Mouse (Mus musculus): ENCODE measurements around the gene Draxin. TPM values are rescaled to one million over a fixed set of nuclear protein-coding genes. Genes with fewer than 3 reads are reported as not detected.
"Not testable (repeated sequence)": the region's sequence is repeated elsewhere in the genome, so short reads cannot be mapped to it uniquely, and the experiment has no call there.

Draxin gene
- polyA plus RNA-seq, 1 experiment, result not detected

- Histone ChIP-seq H3K27me3 (ENCODE audit: control insufficient read depth) (peaks cover 2% of the 10 kb centered on the region; the same call in 1 of the 2 replicates), H3K9me3 (ENCODE audit: control insufficient read depth, low read length) (peaks cover 4% of the 10 kb centered on the region), H3K36me3 (ENCODE audit: control insufficient read depth) (no peaks in the 10 kb centered on the region), H3K4me3 (replicated peaks) (no peak overlapping the region), H3K4me1 (ENCODE audit: control insufficient read depth) (no peaks in the 10 kb centered on the region)
- TF ChIP-seq GATA1 (IDR thresholded peaks at IDR 0.05; ENCODE audit: low read length), result no peak
- no peak for TF ChIP-seq TAL1 (IDR thresholded peaks at IDR 0.05; ENCODE audit: low read length)
These were observed 8.4 kb downstream of the Draxin start for GRCm38 (mm10) chr4:148121982-148122693.

- H3K4me1 ChIP-seq (ENCODE audit: control insufficient read depth), result no peaks in the 10 kb centered on the region
- no peak overlapping the region for H3K4me3 ChIP-seq (replicated peaks)
- TF ChIP-seq GATA1 (IDR thresholded peaks at IDR 0.05; ENCODE audit: low read length) (no peak), TAL1 (IDR thresholded peaks at IDR 0.05; ENCODE audit: low read length) (no peak)
- no peaks in the 10 kb centered on the region for H3K27me3 ChIP-seq (ENCODE audit: control insufficient read depth)
- peaks cover 7% of the 10 kb centered on the region for H3K9me3 ChIP-seq (ENCODE audit: control insufficient read depth, low read length)
- H3K36me3 ChIP-seq (ENCODE audit: control insufficient read depth), result no peaks in the 10 kb centered on the region
These were observed 9.1 kb downstream of the Draxin start for GRCm38 (mm10) chr4:148121362-148121761.

GRCm38 (mm10) chr4:148120555-148120954 lies 9.9 kb downstream of the Draxin start:
- no peak for TF ChIP-seq TAL1 (IDR thresholded peaks at IDR 0.05; ENCODE audit: low read length)
- TF ChIP-seq GATA1 (IDR thresholded peaks at IDR 0.05; ENCODE audit: low read length), result no peak
- peaks cover 2% of the 10 kb centered on the region for H3K27me3 ChIP-seq (ENCODE audit: control insufficient read depth)
- H3K4me1 ChIP-seq (ENCODE audit: control insufficient read depth), result peaks cover 1% of the 10 kb centered on the region; the same call in 1 of the 2 replicates
- H3K9me3 ChIP-seq (ENCODE audit: control insufficient read depth, low read length), result peaks cover 7% of the 10 kb centered on the region
- H3K4me3 ChIP-seq (replicated peaks), result no peak overlapping the region
- no peaks in the 10 kb centered on the region for H3K36me3 ChIP-seq (ENCODE audit: control insufficient read depth)

- not testable (repeated sequence) for H3K9me3 ChIP-seq (ENCODE audit: control insufficient read depth, low read length); H3K4me1 ChIP-seq (ENCODE audit: control insufficient read depth); H3K36me3 ChIP-seq (ENCODE audit: control insufficient read depth); H3K27me3 ChIP-seq (ENCODE audit: control insufficient read depth); H3K4me3 ChIP-seq (replicated peaks)
These were observed 10.9 kb downstream of the Draxin start for GRCm38 (mm10) chr4:148119578-148119977.

GRCm38 (mm10) chr4:148117392-148117791 lies 13.1 kb downstream of the Draxin start:
- H3K4me1 ChIP-seq (ENCODE audit: control insufficient read depth), result peaks cover 3% of the 10 kb centered on the region; the same call in 1 of the 2 replicates
- TF ChIP-seq GATA1 (IDR thresholded peaks at IDR 0.05; ENCODE audit: low read length) (no peak), TAL1 (IDR thresholded peaks at IDR 0.05; ENCODE audit: low read length) (no peak)

GRCm38 (mm10) chr4:148116657-148117056 lies 13.8 kb downstream of the Draxin start:
- Histone ChIP-seq H3K4me1 (ENCODE audit: control insufficient read depth) (peaks cover 3% of the 10 kb centered on the region; the same call in 1 of the 2 replicates), H3K4me3 (replicated peaks) (no peak overlapping the region), H3K9me3 (ENCODE audit: control insufficient read depth, low read length) (peaks cover 7% of the 10 kb centered on the region), H3K36me3 (ENCODE audit: control insufficient read depth) (no peaks in the 10 kb centered on the region), H3K27me3 (ENCODE audit: control insufficient read depth) (peaks cover 7% of the 10 kb centered on the region)
- TF ChIP-seq GATA1 (IDR thresholded peaks at IDR 0.05; ENCODE audit: low read length) (no peak), TAL1 (IDR thresholded peaks at IDR 0.05; ENCODE audit: low read length) (no peak)

More at GRCm38 (mm10) chr4:148117392-148117791, 13.1 kb downstream of the Draxin start:
- no peak overlapping the region for H3K4me3 ChIP-seq (replicated peaks)
- peaks cover 7% of the 10 kb centered on the region for H3K27me3 ChIP-seq (ENCODE audit: control insufficient read depth)
- peaks cover 7% of the 10 kb centered on the region for H3K9me3 ChIP-seq (ENCODE audit: control insufficient read depth, low read length)
- H3K36me3 ChIP-seq (ENCODE audit: control insufficient read depth), result no peaks in the 10 kb centered on the region

- Histone ChIP-seq H3K9me3 (ENCODE audit: control insufficient read depth, low read length) (peaks cover 7% of the 10 kb centered on the region), H3K27me3 (ENCODE audit: control insufficient read depth) (peaks cover 7% of the 10 kb centered on the region), H3K4me1 (ENCODE audit: control insufficient read depth) (peaks cover 3% of the 10 kb centered on the region; the same call in 1 of the 2 replicates), H3K36me3 (ENCODE audit: control insufficient read depth) (no peaks in the 10 kb centered on the region), H3K4me3 (replicated peaks) (no peak overlapping the region)
- TF ChIP-seq TAL1 (IDR thresholded peaks at IDR 0.05; ENCODE audit: low read length) (no peak), GATA1 (IDR thresholded peaks at IDR 0.05; ENCODE audit: low read length) (no peak)
These were observed 15.0 kb downstream of the Draxin start for GRCm38 (mm10) chr4:148115467-148115866.

- Histone ChIP-seq H3K27me3 (ENCODE audit: control insufficient read depth) (peaks cover 7% of the 10 kb centered on the region), H3K36me3 (ENCODE audit: control insufficient read depth) (no peaks in the 10 kb centered on the region), H3K4me3 (replicated peaks) (no peak overlapping the region), H3K9me3 (ENCODE audit: control insufficient read depth, low read length) (peaks cover 7% of the 10 kb centered on the region), H3K4me1 (ENCODE audit: control insufficient read depth) (peaks cover 3% of the 10 kb centered on the region; the same call in 1 of the 2 replicates)
- TF ChIP-seq GATA1 (IDR thresholded peaks at IDR 0.05; ENCODE audit: low read length) (no peak), TAL1 (IDR thresholded peaks at IDR 0.05; ENCODE audit: low read length) (no peak)
These were observed 15.6 kb downstream of the Draxin start for GRCm38 (mm10) chr4:148114758-148115391.

GRCm38 (mm10) chr4:148112519-148112918 lies 18.0 kb downstream of the Draxin start:
- Histone ChIP-seq H3K36me3 (ENCODE audit: control insufficient read depth) (no peaks in the 10 kb centered on the region), H3K9me3 (ENCODE audit: control insufficient read depth, low read length) (peaks cover 7% of the 10 kb centered on the region), H3K27me3 (ENCODE audit: control insufficient read depth) (peaks cover 16% of the 10 kb centered on the region), H3K4me1 (ENCODE audit: control insufficient read depth) (peaks cover 3% of the 10 kb centered on the region; the same call in 1 of the 2 replicates), H3K4me3 (replicated peaks) (no peak overlapping the region)
- TF ChIP-seq GATA1 (IDR thresholded peaks at IDR 0.05; ENCODE audit: low read length), result no peak
- no peak for TF ChIP-seq TAL1 (IDR thresholded peaks at IDR 0.05; ENCODE audit: low read length)
